ENCODE assay signal across 11 mouse cellular contexts in the genomic region with DNA sequence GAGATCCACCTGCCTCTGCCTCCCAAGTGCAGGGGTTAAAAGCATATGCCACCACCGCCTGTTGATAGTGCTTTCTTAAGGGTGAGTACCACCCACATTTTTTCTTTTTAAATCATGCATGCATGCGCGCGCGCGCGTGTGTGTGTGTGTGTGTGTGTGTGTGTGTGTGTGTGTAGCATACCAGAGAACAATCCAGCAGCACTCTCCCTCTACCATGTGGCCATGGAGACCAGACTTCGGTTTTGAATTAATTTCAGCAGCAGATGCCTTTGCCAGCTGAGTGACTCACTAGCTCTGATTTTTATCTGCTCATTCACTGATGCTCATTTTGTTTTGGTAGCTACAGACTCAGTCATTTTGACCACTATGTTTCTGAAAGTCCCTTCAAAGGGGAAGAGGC. TPM values are rescaled to one million over a fixed set of nuclear protein-coding genes. Genes with fewer than 3 reads are reported as not detected.
DNase-seq lines count a peak whose midpoint lies in the region; ATAC-seq lines count a peak whose summit lies in the region.
"Had no signal": no experiment of that assay in that cellular context is flagged by ENCODE, and none has a peak within 500 bp of the region (broad histone marks: within the 10 kb centered on the region; RNA-seq: fewer than 3 reads in every experiment).

No protein-coding gene starts in this region.

- intact Hi-C loops in left cerebral cortex, postnatal 36 days (cut with DNase I), result loop anchor here (10.0 kb wide), 1 partner anchor 263 kb away; a partner anchor contains a TSS

- ATAC-seq in frontal cortex, adult (ENCODE audit: low TSS enrichment), result peak; percentile 95
- ATAC-seq in monocyte, adult 5-6 weeks (replicated peaks; ENCODE audit: insufficient number of reproducible peaks, low FRiP score, low TSS enrichment, poor library complexity, severe bottlenecking), result no peak

- DNase-seq in Muller cell, postnatal 12 days (ENCODE audit: inconsistent ontology term), result peak; percentile 62
- peak; percentile 84 for DNase-seq in layer of hippocampus, adult 9-11 months
- peak; percentile 33 to 45 for DNase-seq in left cerebral cortex, postnatal 36 days (ENCODE audit: low spot score in 2 of 2)
- DNase-seq in thymus, postnatal 4 days, result no peak
- no peak for DNase-seq in lung, postnatal 36 days
- DNase-seq: cerebellum, adult 9-11 months; heart, adult 18-20 months; heart, postnatal 36 days; lung, adult 2 months had no signal

RNA-seq across cellular contexts. Expression of a gene that starts 8.9 kb away (rescaled TPM):
- not detected for total RNA-seq in left cerebral cortex, postnatal 36 days (2021)
- total RNA-seq in monocyte, adult 5-6 weeks (2017), result not detected in 3 replicates
- total RNA-seq: heart, adult 18-20 months; heart, postnatal 36 days had no signal

RNA-seq across cellular contexts. Expression of a gene that starts 15.6 kb away (rescaled TPM):
- 10 to 100 TPM; 88.7 to 94.6 TPM for total RNA-seq in left cerebral cortex, postnatal 36 days (2021)
- 116 to 145 TPM (median 118 TPM) in 3 replicates for total RNA-seq in monocyte, adult 5-6 weeks (2017)

RNA-seq across cellular contexts. Expression of a gene that starts 32.5 kb away (rescaled TPM):
- under 1 TPM; 0.37 to 0.93 TPM for total RNA-seq in left cerebral cortex, postnatal 36 days (2021)
- total RNA-seq in monocyte, adult 5-6 weeks (2017), result not detected in 3 replicates

RNA-seq across cellular contexts. Expression of a gene that starts 33.1 kb away (rescaled TPM):
- 10 to 100 TPM; 35.7 to 35.9 TPM for total RNA-seq in left cerebral cortex, postnatal 36 days (2021)
- total RNA-seq in monocyte, adult 5-6 weeks (2017), result 18.7 to 33.4 TPM (median 20.4 TPM) in 3 replicates

RNA-seq across cellular contexts. Expression of a gene that starts 42.0 kb away (rescaled TPM):
- total RNA-seq in left cerebral cortex, postnatal 36 days (2021), result 10 to 100 TPM; 29.2 to 36.3 TPM
- 11.9 to 17.3 TPM (median 17.2 TPM) in 3 replicates for total RNA-seq in monocyte, adult 5-6 weeks (2017)

Comparison
In these comparisons a context has a peak if more than half of its experiments do, and no peak if none do; other contexts are left out.
1. DNase-seq: peak in Muller cell, postnatal 12 days (single experiment), layer of hippocampus, adult 9-11 months (single experiment) and left cerebral cortex, postnatal 36 days (2 of 2); none in thymus, postnatal 4 days (single experiment) and lung, postnatal 36 days (single experiment).